Mouse (Mus musculus) lung, postnatal 4 days (tissue): ENCODE measurements around the gene Crb1.
A peak's percentile ranks its signal among the peaks of the same experiment; 100 is the strongest.
"Not testable (repeated sequence)": the region's sequence is repeated elsewhere in the genome, so short reads cannot be mapped to it uniquely, and the experiment has no call there.

Experiments
- DNase-seq, 2 experiments: peaks; one replicate each; pipeline ENCODE4 v3.0.0; 2021

The Crb1 gene

GRCm38 (mm10) chr1:139376638-139377286 lies at the start of gene Crb1:
Gene Crb1, minus strand, starts transcription at chr1:139377100.
- DNase-seq: no peak

- no peak for DNase-seq
Measured at GRCm38 (mm10) chr1:139425006-139425405, 48.1 kb upstream of the Crb1 start.

GRCm38 (mm10) chr1:139423931-139424330 lies 47.0 kb upstream of the Crb1 start:
- no peak for DNase-seq

GRCm38 (mm10) chr1:139422941-139423340 lies 46.0 kb upstream of the Crb1 start:
- peak; percentile 21 to 26 for DNase-seq

GRCm38 (mm10) chr1:139421875-139422791 lies 45.2 kb upstream of the Crb1 start, which contains the start of gene Zbtb41:
Gene Zbtb41, plus strand, starts transcription at chr1:139422288.
- DNase-seq: peak; percentile 92 to 95

- DNase-seq: no peak
Measured at GRCm38 (mm10) chr1:139421521-139421874, 44.6 kb upstream of the Crb1 start.

- no peak for DNase-seq
Measured at GRCm38 (mm10) chr1:139413465-139413864, 36.6 kb upstream of the Crb1 start.

- DNase-seq: not testable (repeated sequence)
Measured at GRCm38 (mm10) chr1:139412365-139412764, 35.5 kb upstream of the Crb1 start.

GRCm38 (mm10) chr1:139407701-139408100 lies 30.8 kb upstream of the Crb1 start:
- no peak for DNase-seq

GRCm38 (mm10) chr1:139405766-139406165 lies 28.9 kb upstream of the Crb1 start:
- DNase-seq: no peak

- DNase-seq: no peak
Measured at GRCm38 (mm10) chr1:139396589-139396988, 19.7 kb upstream of the Crb1 start.

GRCm38 (mm10) chr1:139391747-139392146 lies 14.8 kb upstream of the Crb1 start:
- DNase-seq: no peak

GRCm38 (mm10) chr1:139379621-139379984 lies 2.7 kb upstream of the Crb1 start:
- DNase-seq: no peak

- no peak for DNase-seq
Measured at GRCm38 (mm10) chr1:139378861-139379620, 2.1 kb upstream of the Crb1 start.

GRCm38 (mm10) chr1:139375900-139376299 lies 1.0 kb downstream of the Crb1 start:
- DNase-seq: no peak

GRCm38 (mm10) chr1:139371341-139371740 lies 5.6 kb downstream of the Crb1 start:
- DNase-seq: no peak

- DNase-seq: no peak
Measured at GRCm38 (mm10) chr1:139348566-139348965, 28.3 kb downstream of the Crb1 start.

GRCm38 (mm10) chr1:139346602-139347371 lies 30.1 kb downstream of the Crb1 start:
- no peak for DNase-seq

GRCm38 (mm10) chr1:139346030-139346601 lies 30.8 kb downstream of the Crb1 start:
- DNase-seq: no peak

GRCm38 (mm10) chr1:139340178-139340859 lies 36.6 kb downstream of the Crb1 start:
- DNase-seq: no peak

GRCm38 (mm10) chr1:139336997-139337396 lies 39.9 kb downstream of the Crb1 start:
- DNase-seq: no peak

GRCm38 (mm10) chr1:139328811-139329210 lies 48.1 kb downstream of the Crb1 start:
- DNase-seq: no peak
